Mouse (Mus musculus) adrenal gland, postnatal 25 days (tissue): Measurements from ENCODE around the gene Nif3l1. TPM values are rescaled to one million over a fixed set of nuclear protein-coding genes. Genes with fewer than 3 reads are reported as not detected.

ENCODE experiments used
- DNase-seq: peaks from one replicate; pipeline ENCODE4 v3.0.0; 2021; ENCODE audit warnings: mixed read lengths
- total RNA-seq: library from RNA; stranded (reverse); gene quantifications from 2 replicates; pipeline ENCODE4 v1.2.3, GENCODE M21; 2021

Gene Nif3l1
- total RNA-seq, 1 experiment from 2014 or later: 22.0 TPM

- DNase-seq: no peak
Measured at GRCm38 (mm10) chr1:58458175-58458574, 13.2 kb downstream of the Nif3l1 start.

GRCm38 (mm10) chr1:58458867-58459266, 13.9 kb downstream of the Nif3l1 start:
- DNase-seq: peak; percentile 11

- no peak for DNase-seq
Measured at GRCm38 (mm10) chr1:58460566-58460965, 15.6 kb downstream of the Nif3l1 start.

- no peak for DNase-seq
Measured at GRCm38 (mm10) chr1:58463935-58464334, 19.0 kb downstream of the Nif3l1 start.

GRCm38 (mm10) chr1:58465042-58465441, 20.1 kb downstream of the Nif3l1 start:
- DNase-seq: no peak

- no peak for DNase-seq
Measured at GRCm38 (mm10) chr1:58465561-58465960, 20.6 kb downstream of the Nif3l1 start.

- DNase-seq: no peak
Measured at GRCm38 (mm10) chr1:58475662-58476061, 30.7 kb downstream of the Nif3l1 start.

GRCm38 (mm10) chr1:58482647-58483046, 37.7 kb downstream of the Nif3l1 start:
- no peak for DNase-seq

GRCm38 (mm10) chr1:58495603-58496002, 50.7 kb downstream of the Nif3l1 start:
- no peak for DNase-seq

- DNase-seq: no peak
Measured at GRCm38 (mm10) chr1:58497678-58498077, 52.7 kb downstream of the Nif3l1 start.

- DNase-seq: no peak
Measured at GRCm38 (mm10) chr1:58498758-58499157, 53.8 kb downstream of the Nif3l1 start.

GRCm38 (mm10) chr1:58503134-58503533, 58.2 kb downstream of the Nif3l1 start:
- DNase-seq: no peak

GRCm38 (mm10) chr1:58503793-58504370, 58.9 kb downstream of the Nif3l1 start:
- no peak for DNase-seq

GRCm38 (mm10) chr1:58504577-58505254, 59.8 kb downstream of the Nif3l1 start, which contains the start of gene Orc2:
Gene Orc2 (minus strand): TSS chr1:58505109.
- DNase-seq: peak; percentile 93

- no peak for DNase-seq
Measured at GRCm38 (mm10) chr1:58507249-58507648, 62.3 kb downstream of the Nif3l1 start.

Other genes starting within 250 kb of the Nif3l1 start
- gene Aox4, start 234.8 kb upstream of the Nif3l1 start, total RNA-seq: not detected in 2 replicates
- gene Aox2, start 166.8 kb upstream of the Nif3l1 start, total RNA-seq: 0.27 and 0.52 TPM in 2 replicates
- gene Bzw1, start 52.3 kb upstream of the Nif3l1 start, total RNA-seq: 131 and 160 TPM in 2 replicates
- 168 and 186 TPM in 2 replicates for gene Clk1, start 21.1 kb upstream of the Nif3l1 start, total RNA-seq
- gene Ppil3, start 335 bp downstream of the Nif3l1 start, total RNA-seq: 37.9 and 38.5 TPM in 2 replicates
- gene Orc2, start 60.0 kb downstream of the Nif3l1 start, total RNA-seq: 21.6 and 23.1 TPM in 2 replicates
- 23.8 and 31.4 TPM in 2 replicates for gene Fam126b, start 141.2 kb downstream of the Nif3l1 start, total RNA-seq
- gene Ndufb3, start 141.2 kb downstream of the Nif3l1 start, total RNA-seq: 123 and 131 TPM in 2 replicates